Mouse (Mus musculus): ENCODE data around the gene Tunar. TPM values are rescaled to one million over a fixed set of nuclear protein-coding genes. Genes with fewer than 3 reads are reported as not detected.
A peak's percentile ranks its signal among the peaks of the same experiment; 100 is the strongest.

Gene Tunar
- polyA plus RNA-seq, 1 experiment from 2014 or later, result 9.7 TPM

GRCm38 (mm10) chr12:105346861-105347260 lies 13.2 kb downstream of the Tunar start:
- H3K9ac ChIP-seq, result no peak overlapping the region
- H3K9me3 ChIP-seq, result no peaks in the 10 kb centered on the region
- H3K4me2 ChIP-seq, result no peak overlapping the region
- H3K27me3 ChIP-seq, result no peaks in the 10 kb centered on the region
- no peak overlapping the region for H3K4me3 ChIP-seq
- H3K4me1 ChIP-seq (replicated peaks), result peaks cover 15% of the 10 kb centered on the region
- WGBS, result 68% methylated on average over 4 of the region's 4 CpGs
- H3K27ac ChIP-seq, result no peak overlapping the region
- no peaks in the 10 kb centered on the region for H3K36me3 ChIP-seq
- no peak for ATAC-seq (ENCODE audit: low FRiP score)

- Histone ChIP-seq H3K27me3 (no peaks in the 10 kb centered on the region), H3K9me3 (no peaks in the 10 kb centered on the region), H3K9ac (no peak overlapping the region), H3K4me2 (no peak overlapping the region), H3K4me3 (no peak overlapping the region), H3K27ac (no peak overlapping the region), H3K36me3 (no peaks in the 10 kb centered on the region), H3K4me1 (replicated peaks) (peaks cover 14% of the 10 kb centered on the region)
- 90% methylated on average over 13 of the region's 13 CpGs for WGBS
- ATAC-seq (ENCODE audit: low FRiP score), result no peak
Observed at GRCm38 (mm10) chr12:105347261-105347660, 13.6 kb downstream of the Tunar start.

GRCm38 (mm10) chr12:105354266-105354665 lies 20.6 kb downstream of the Tunar start:
- WGBS, result 75% methylated on average over 9 of the region's 9 CpGs

GRCm38 (mm10) chr12:105354772-105355171 lies 21.1 kb downstream of the Tunar start:
- H3K4me3 ChIP-seq, result no peak overlapping the region
- H3K9me3 ChIP-seq, result no peaks in the 10 kb centered on the region
- no peaks in the 10 kb centered on the region for H3K27me3 ChIP-seq
- ATAC-seq (ENCODE audit: low FRiP score), result no peak
- no peaks in the 10 kb centered on the region for H3K36me3 ChIP-seq
- H3K4me1 ChIP-seq (replicated peaks), result peaks cover 44% of the 10 kb centered on the region
- H3K4me2 ChIP-seq, result no peak overlapping the region
- H3K9ac ChIP-seq, result no peak overlapping the region
- no peak overlapping the region for H3K27ac ChIP-seq
- WGBS, result 92% methylated on average over 8 of the region's 8 CpGs

More at GRCm38 (mm10) chr12:105354266-105354665, 20.6 kb downstream of the Tunar start:
- Histone ChIP-seq H3K4me3 (no peak overlapping the region), H3K4me2 (no peak overlapping the region), H3K9ac (no peak overlapping the region), H3K4me1 (replicated peaks) (peaks cover 42% of the 10 kb centered on the region), H3K36me3 (no peaks in the 10 kb centered on the region), H3K27me3 (no peaks in the 10 kb centered on the region), H3K27ac (no peak overlapping the region), H3K9me3 (no peaks in the 10 kb centered on the region)
- ATAC-seq (ENCODE audit: low FRiP score), result peak; percentile 58; the same call in 1 of the 2 replicates

- H3K4me2 ChIP-seq, result no peak overlapping the region
- H3K36me3 ChIP-seq, result no peaks in the 10 kb centered on the region
- peaks cover 46% of the 10 kb centered on the region for H3K4me1 ChIP-seq (replicated peaks)
- WGBS, result 87% methylated on average over 13 of the region's 13 CpGs
- no peak overlapping the region for H3K9ac ChIP-seq
- ATAC-seq (ENCODE audit: low FRiP score), result no peak
- H3K9me3 ChIP-seq, result no peaks in the 10 kb centered on the region
- H3K27ac ChIP-seq, result peak overlapping the region; percentile 18; the same call in 1 of the 2 replicates
- H3K27me3 ChIP-seq, result no peaks in the 10 kb centered on the region
- H3K4me3 ChIP-seq, result no peak overlapping the region
Observed at GRCm38 (mm10) chr12:105356781-105357180, 23.1 kb downstream of the Tunar start.

- Histone ChIP-seq H3K36me3 (no peaks in the 10 kb centered on the region), H3K27ac (no peak overlapping the region), H3K9me3 (no peaks in the 10 kb centered on the region), H3K4me2 (no peak overlapping the region), H3K27me3 (no peaks in the 10 kb centered on the region), H3K4me3 (no peak overlapping the region), H3K9ac (no peak overlapping the region), H3K4me1 (replicated peaks) (peaks cover 17% of the 10 kb centered on the region)
- ATAC-seq (ENCODE audit: low FRiP score), result no peak
- WGBS, result 84% methylated on average over 2 of the region's 2 CpGs
Observed at GRCm38 (mm10) chr12:105363648-105364047, 30.0 kb downstream of the Tunar start.

- H3K27ac ChIP-seq, result no peak overlapping the region
- peaks cover 42% of the 10 kb centered on the region for H3K4me1 ChIP-seq (replicated peaks)
- no peaks in the 10 kb centered on the region for H3K9me3 ChIP-seq
- H3K4me2 ChIP-seq, result no peak overlapping the region
- no peak for ATAC-seq (ENCODE audit: low FRiP score)
- no peak overlapping the region for H3K4me3 ChIP-seq
- no peak overlapping the region for H3K9ac ChIP-seq
- WGBS, result 51% methylated on average over 8 of the region's 8 CpGs
- no peaks in the 10 kb centered on the region for H3K36me3 ChIP-seq
- no peaks in the 10 kb centered on the region for H3K27me3 ChIP-seq
Observed at GRCm38 (mm10) chr12:105374564-105374963, 40.9 kb downstream of the Tunar start.

- no peak for ATAC-seq (ENCODE audit: low FRiP score)
- Histone ChIP-seq H3K4me2 (no peak overlapping the region), H3K9ac (no peak overlapping the region), H3K9me3 (no peaks in the 10 kb centered on the region), H3K27ac (no peak overlapping the region), H3K27me3 (no peaks in the 10 kb centered on the region), H3K36me3 (no peaks in the 10 kb centered on the region), H3K4me1 (replicated peaks) (peaks cover 34% of the 10 kb centered on the region), H3K4me3 (no peak overlapping the region)
- WGBS, result 63% methylated on average over 12 of the region's 12 CpGs
Observed at GRCm38 (mm10) chr12:105376976-105377375, 43.3 kb downstream of the Tunar start.

- H3K4me3 ChIP-seq, result no peak overlapping the region
- WGBS, result 62% methylated on average over 7 of the region's 7 CpGs
- H3K9me3 ChIP-seq, result no peaks in the 10 kb centered on the region
- H3K27me3 ChIP-seq, result no peaks in the 10 kb centered on the region
- no peak for ATAC-seq (ENCODE audit: low FRiP score)
- H3K4me2 ChIP-seq, result no peak overlapping the region
- no peak overlapping the region for H3K27ac ChIP-seq
- peaks cover 16% of the 10 kb centered on the region for H3K4me1 ChIP-seq (replicated peaks)
- no peak overlapping the region for H3K9ac ChIP-seq
- no peaks in the 10 kb centered on the region for H3K36me3 ChIP-seq
Observed at GRCm38 (mm10) chr12:105382733-105383132, 49.1 kb downstream of the Tunar start.

GRCm38 (mm10) chr12:105394671-105395070 lies 61.0 kb downstream of the Tunar start:
- Histone ChIP-seq H3K36me3 (no peaks in the 10 kb centered on the region), H3K4me3 (no peak overlapping the region), H3K27me3 (no peaks in the 10 kb centered on the region), H3K9me3 (0 out of 2 replicates have a peak, but pooled peaks cover 1% of the 10 kb centered on the region), H3K4me2 (no peak overlapping the region), H3K4me1 (replicated peaks) (peaks cover 20% of the 10 kb centered on the region), H3K9ac (no peak overlapping the region), H3K27ac (no peak overlapping the region)
- 67% methylated on average over 7 of the region's 7 CpGs for WGBS
- ATAC-seq (ENCODE audit: low FRiP score), result no peak

- no peak overlapping the region for H3K4me2 ChIP-seq
- H3K4me3 ChIP-seq, result no peak overlapping the region
- no peak overlapping the region for H3K9ac ChIP-seq
- 33% methylated on average over 5 of the region's 5 CpGs for WGBS
- H3K27ac ChIP-seq, result peak overlapping the region; percentile 31; the same call in 1 of the 2 replicates
- no peaks in the 10 kb centered on the region for H3K27me3 ChIP-seq
- ATAC-seq (ENCODE audit: low FRiP score), result peak; percentile 75
- 0 out of 2 replicates have a peak, but pooled peaks cover 7% of the 10 kb centered on the region for H3K9me3 ChIP-seq
- peaks cover 21% of the 10 kb centered on the region for H3K4me1 ChIP-seq (replicated peaks)
- no peaks in the 10 kb centered on the region for H3K36me3 ChIP-seq
Observed at GRCm38 (mm10) chr12:105398172-105398571, 64.5 kb downstream of the Tunar start.

GRCm38 (mm10) chr12:105403742-105404141 lies 70.1 kb downstream of the Tunar start:
- no peak for ATAC-seq (ENCODE audit: low FRiP score)
- WGBS, result 53% methylated on average over 5 of the region's 5 CpGs
- Histone ChIP-seq H3K36me3 (no peaks in the 10 kb centered on the region), H3K4me2 (no peak overlapping the region), H3K27ac (no peak overlapping the region), H3K4me1 (replicated peaks) (peaks cover 16% of the 10 kb centered on the region; the same call in 1 of the 2 replicates), H3K27me3 (no peaks in the 10 kb centered on the region), H3K9ac (no peak overlapping the region), H3K4me3 (no peak overlapping the region), H3K9me3 (0 out of 2 replicates have a peak, but pooled peaks cover 7% of the 10 kb centered on the region)

- Histone ChIP-seq H3K4me1 (replicated peaks) (peaks cover 14% of the 10 kb centered on the region; the same call in 1 of the 2 replicates), H3K27ac (no peak overlapping the region), H3K36me3 (no peaks in the 10 kb centered on the region), H3K4me3 (no peak overlapping the region), H3K9ac (no peak overlapping the region), H3K4me2 (no peak overlapping the region), H3K9me3 (no peaks in the 10 kb centered on the region), H3K27me3 (no peaks in the 10 kb centered on the region)
- ATAC-seq (ENCODE audit: low FRiP score), result no peak
- WGBS, result 79% methylated on average over 6 of the region's 6 CpGs
Observed at GRCm38 (mm10) chr12:105406008-105406407, 72.3 kb downstream of the Tunar start.
